In genomic region chr14:18301591-18301990, GRCm38 (mm10) we compare ENCODE assay signal across 13 mouse cellular contexts. TPM values are rescaled to one million over a fixed set of nuclear protein-coding genes. Genes with fewer than 3 reads are reported as not detected.
A peak's percentile ranks its signal among the peaks of the same experiment; 100 is the strongest.
DNase-seq lines count a peak whose midpoint lies in the region; ATAC-seq and TF ChIP-seq lines count a peak whose summit lies in the region.
"Had no signal": no experiment of that assay in that cellular context is flagged by ENCODE, and none has a peak within 500 bp of the region (broad histone marks: within the 10 kb centered on the region; RNA-seq: fewer than 3 reads in every experiment).

No protein-coding gene starts in this region.

- no peak overlapping the region for H3K4me3 ChIP-seq in kidney, adult 2 months (ENCODE audit: insufficient read depth, low read depth, low read length)
- H3K4me3 ChIP-seq in lung, embryonic 16.5 days (ENCODE audit: low read length), result no peak overlapping the region
- H3K4me3 ChIP-seq in stomach, postnatal 0 days (ENCODE audit: low read depth, low read length), result no peak overlapping the region
- H3K4me3 ChIP-seq: limb, embryonic 15.5 days had no signal

- peak; percentile 31 for DNase-seq in kidney, adult 2 months
- no peak for DNase-seq in kidney, postnatal 4 days
- peak; percentile 25 for DNase-seq in CD4-positive, CD25-positive, alpha-beta regulatory T cell, adult 2 months (ENCODE audit: low read depth, low spot score)
- DNase-seq in splenic B cell, adult 2 months (ENCODE audit: low read depth, low spot score), result peak; percentile 67
- DNase-seq in cerebellum, adult 8-10 months, result no peak
- no peak for DNase-seq in retina, embryonic 14.5 days (ENCODE audit: low spot score)
- no peak for DNase-seq in stomach, postnatal 0 days (ENCODE audit: low spot score)
- DNase-seq: adrenal gland, postnatal 14 days; forebrain, postnatal 0 days; heart, postnatal 36 days; kidney, postnatal 36 days had no signal

- H3K27me3 ChIP-seq in kidney, adult 2 months (replicated peaks; ENCODE audit: control insufficient read depth, insufficient read depth, low read length), result no peaks in the 10 kb centered on the region
- no peaks in the 10 kb centered on the region for H3K27me3 ChIP-seq in lung, embryonic 16.5 days (ENCODE audit: control insufficient read depth, insufficient read depth, low read depth, low read length)
- H3K27me3 ChIP-seq in splenic B cell, adult 2 months (ENCODE audit: control insufficient read depth, insufficient read depth, low read length, poor library complexity, severe bottlenecking), result no peaks in the 10 kb centered on the region
- no peaks in the 10 kb centered on the region for H3K27me3 ChIP-seq in stomach, postnatal 0 days (ENCODE audit: control insufficient read depth, insufficient read depth, low read length)
- H3K27me3 ChIP-seq: limb, embryonic 15.5 days had no signal

- no peak overlapping the region for H3K9ac ChIP-seq in lung, embryonic 16.5 days (ENCODE audit: low read length)
- no peak overlapping the region for H3K9ac ChIP-seq in stomach, postnatal 0 days (ENCODE audit: low read length)
- H3K9ac ChIP-seq: forebrain, postnatal 0 days; limb, embryonic 15.5 days had no signal

- H3K4me2 ChIP-seq in lung, embryonic 16.5 days (ENCODE audit: low read depth, low read length), result no peak overlapping the region
- H3K4me2 ChIP-seq in stomach, postnatal 0 days (replicated peaks; ENCODE audit: low read depth), result no peak overlapping the region
- H3K4me2 ChIP-seq: limb, embryonic 15.5 days had no signal

- H3K9me3 ChIP-seq in lung, embryonic 16.5 days (ENCODE audit: control insufficient read depth, low read length), result no peaks in the 10 kb centered on the region
- no peaks in the 10 kb centered on the region for H3K9me3 ChIP-seq in stomach, postnatal 0 days (ENCODE audit: control insufficient read depth, low read length)
- H3K9me3 ChIP-seq: limb, embryonic 15.5 days had no signal

- TF ChIP-seq EP300 in stomach, postnatal 0 days (optimal IDR thresholded peaks at IDR 0.05), result no peak

- WGBS in kidney, adult 2 months, result 60% methylated on average over 3 of the region's 3 CpGs
- 54% methylated on average over 3 of the region's 3 CpGs for WGBS in lung, embryonic 16.5 days
- 67% methylated on average over 3 of the region's 3 CpGs for WGBS in stomach, postnatal 0 days

- H3K27ac ChIP-seq in kidney, adult 2 months (ENCODE audit: insufficient read depth, low read depth, low read length), result no peak overlapping the region
- no peak overlapping the region for H3K27ac ChIP-seq in lung, embryonic 16.5 days (ENCODE audit: low read length)
- no peak overlapping the region for H3K27ac ChIP-seq in stomach, postnatal 0 days (replicated peaks)
- H3K27ac ChIP-seq: limb, embryonic 15.5 days had no signal

- H3K36me3 ChIP-seq in kidney, adult 2 months (ENCODE audit: control insufficient read depth, insufficient read depth, low read length), result no peaks in the 10 kb centered on the region
- no peaks in the 10 kb centered on the region for H3K36me3 ChIP-seq in lung, embryonic 16.5 days (ENCODE audit: control insufficient read depth, insufficient read depth, low read length)
- no peaks in the 10 kb centered on the region for H3K36me3 ChIP-seq in splenic B cell, adult 2 months (ENCODE audit: control insufficient read depth, insufficient read depth, low read length, poor library complexity, severe bottlenecking)
- H3K36me3 ChIP-seq in stomach, postnatal 0 days (ENCODE audit: control insufficient read depth, insufficient read depth, low read length), result no peaks in the 10 kb centered on the region

- no peak for TF ChIP-seq POLR2A in kidney, adult 2 months (IDR thresholded peaks at IDR 0.05; ENCODE audit: low read depth, low read length)

- TF ChIP-seq CTCF in kidney, adult 2 months (conservative IDR thresholded peaks at IDR 0.05; ENCODE audit: insufficient read depth, insufficient read length, low read depth, low read length), result no peak
- TF ChIP-seq CTCF in stomach, postnatal 0 days (IDR thresholded peaks at IDR 0.05; ENCODE audit: low read depth), result no peak

- peaks cover 18% of the 10 kb centered on the region for H3K4me1 ChIP-seq in kidney, adult 2 months (ENCODE audit: control insufficient read depth, insufficient read depth, low read length)
- H3K4me1 ChIP-seq in lung, embryonic 16.5 days (replicated peaks; ENCODE audit: control insufficient read depth, insufficient read depth, low read length), result no peaks in the 10 kb centered on the region
- H3K4me1 ChIP-seq in stomach, postnatal 0 days (replicated peaks; ENCODE audit: control insufficient read depth, insufficient read depth), result no peaks in the 10 kb centered on the region

- peak; percentile 43 for ATAC-seq in lung, embryonic 16.5 days (ENCODE audit: low read depth)
- ATAC-seq in stomach, postnatal 0 days (ENCODE audit: low FRiP score, low TSS enrichment), result no peak
- ATAC-seq: forebrain, postnatal 0 days had no signal

RNA-seq across cellular contexts. Expression of gene Ube2e1, which starts 30.1 kb away (rescaled TPM):
- 38.1 and 51.8 TPM in 2 replicates for polyA plus RNA-seq in kidney, adult 2 months (2012; rRNA removed)
- 117 and 122 TPM in 2 replicates for polyA plus RNA-seq in lung, embryonic 16.5 days (2015; fragmentation: Nextera tagmentation; extraction: Ambion mirVana)
- polyA plus RNA-seq in stomach, postnatal 0 days (2015; fragmentation: Nextera tagmentation; extraction: Ambion mirVana), result 104 TPM in 2 replicates

RNA-seq across cellular contexts. Expression of gene Rpl15, which starts 30.4 kb away (rescaled TPM):
- 257 and 357 TPM in 2 replicates for polyA plus RNA-seq in kidney, adult 2 months (2012; rRNA removed)
- 402 and 435 TPM in 2 replicates for polyA plus RNA-seq in lung, embryonic 16.5 days (2015; fragmentation: Nextera tagmentation; extraction: Ambion mirVana)
- polyA plus RNA-seq in stomach, postnatal 0 days (2015; fragmentation: Nextera tagmentation; extraction: Ambion mirVana), result 372 and 389 TPM in 2 replicates

RNA-seq across cellular contexts. Expression of gene Nkiras1, which starts 30.7 kb away (rescaled TPM):
- polyA plus RNA-seq in kidney, adult 2 months (2012; rRNA removed), result 9.4 and 13.1 TPM in 2 replicates
- 12.8 and 14.6 TPM in 2 replicates for polyA plus RNA-seq in lung, embryonic 16.5 days (2015; fragmentation: Nextera tagmentation; extraction: Ambion mirVana)
- polyA plus RNA-seq in stomach, postnatal 0 days (2015; fragmentation: Nextera tagmentation; extraction: Ambion mirVana), result 14.2 and 15.9 TPM in 2 replicates

Comparison
In these comparisons a context has a peak if more than half of its experiments do, and no peak if none do; other contexts are left out.
1. DNase-seq: peak in kidney, adult 2 months (single experiment), CD4-positive, CD25-positive, alpha-beta regulatory T cell, adult 2 months (single experiment) and splenic B cell, adult 2 months (single experiment); none in kidney, postnatal 4 days (0 of 2), cerebellum, adult 8-10 months (single experiment), retina, embryonic 14.5 days (single experiment) and stomach, postnatal 0 days (single experiment).